Mouse (Mus musculus): ENCODE measurements around the gene Cnot10.

- TF ChIP-seq CTCF (conservative IDR thresholded peaks at IDR 0.05; ENCODE audit: insufficient read depth, insufficient read length, low read depth, low read length), result no peak
- no peak for TF ChIP-seq POLR2A (IDR thresholded peaks at IDR 0.05; ENCODE audit: low read depth, low read length)
These were observed 26.9 kb upstream of the Cnot10 start for GRCm38 (mm10) chr9:114666858-114667257.

Measured in kidney, adult 2 months (tissue).